Mouse (Mus musculus) ES-Bruce4 (cell line): ENCODE measurements at regions not wholly inside any gene's neighbourhood (a gene's known extent, or its start where the extent isn't known, plus 50 kb on each side); places are given as distances from the start of the nearest gene placed in this dataset.

Source experiments
- H3K27ac ChIP-seq: 2 replicates; pipeline ENCODE4 v1.5.1; 2012; ENCODE audit warnings: low read length, inconsistent platforms; ENCODE audit not compliant: insufficient read depth
- H3K27me3 ChIP-seq: 2 replicates; pipeline ENCODE4 v1.6.1; 2012; ENCODE audit warnings: mild to moderate bottlenecking, low read length, inconsistent platforms; ENCODE audit not compliant: control insufficient read depth, poor library complexity, insufficient read depth, severe bottlenecking
- H3K36me3 ChIP-seq: 2 replicates; pipeline ENCODE4 v1.6.1; 2012; ENCODE audit warnings: inconsistent platforms, mild to moderate bottlenecking, low read length, moderate library complexity; ENCODE audit not compliant: control insufficient read depth, poor library complexity, insufficient read depth, severe bottlenecking
- H3K4me1 ChIP-seq: one replicate; pipeline ENCODE4 v1.8.1; 2011; ENCODE audit warnings: low read length; ENCODE audit not compliant: control insufficient read depth, insufficient read depth
- H3K4me3 ChIP-seq: 2 replicates; pipeline ENCODE4 v1.5.1; 2011; ENCODE audit warnings: low read depth, mild to moderate bottlenecking, low read length
- H3K9ac ChIP-seq: 2 replicates; pipeline ENCODE4 v1.6.1; 2012; ENCODE audit warnings: low read depth, mild to moderate bottlenecking, inconsistent platforms; ENCODE audit not compliant: poor library complexity, severe bottlenecking
- H3K9me3 ChIP-seq: replicated peaks from 2 replicates; pipeline ENCODE4 v1.6.1; 2012; ENCODE audit warnings: mild to moderate bottlenecking, low read length, inconsistent platforms; ENCODE audit not compliant: control insufficient read depth, poor library complexity, insufficient read depth, severe bottlenecking
- CTCF ChIP-seq: IDR thresholded peaks from one replicate; pipeline ENCODE4 v1.8.1; 2011; ENCODE audit warnings: low read depth, low read length
- EP300 ChIP-seq: IDR thresholded peaks from 2 replicates; pipeline ENCODE4 v1.6.1; 2011; ENCODE audit warnings: low read depth, low read length; ENCODE audit not compliant: insufficient read depth
- POLR2A ChIP-seq: IDR thresholded peaks from one replicate; pipeline ENCODE4 v1.8.1; 2011; ENCODE audit warnings: low read length; ENCODE audit not compliant: insufficient read depth

DNA sequence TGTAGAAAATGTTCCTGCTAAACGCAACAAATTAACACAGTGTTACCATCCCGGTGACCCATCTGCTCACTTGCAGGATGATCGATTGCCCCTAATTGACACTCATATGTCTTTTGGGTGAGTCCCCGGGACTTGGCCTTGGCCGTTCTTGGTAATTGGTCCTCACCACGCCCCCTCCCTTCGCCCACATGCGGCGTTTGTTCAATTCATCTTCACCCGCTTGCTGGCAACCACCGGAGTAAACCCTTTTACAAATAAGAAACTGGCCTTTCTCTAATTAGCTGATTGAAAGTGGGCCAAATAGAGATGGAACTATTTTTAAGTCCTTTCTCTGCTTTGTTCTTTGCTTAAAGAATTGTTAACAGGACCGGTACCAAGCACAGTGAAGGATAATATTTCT, 234.7 kb upstream of the Ajap1 start:
- Histone ChIP-seq H3K4me1 (no peaks in the 10 kb centered on the region), H3K27ac (no peak overlapping the region), H3K4me3 (no peak overlapping the region), H3K27me3 (no peaks in the 10 kb centered on the region), H3K9ac (no peak overlapping the region), H3K36me3 (no peaks in the 10 kb centered on the region), H3K9me3 (no peaks in the 10 kb centered on the region)
- no peak for TF ChIP-seq POLR2A
- no peak for TF ChIP-seq EP300
- no peak for TF ChIP-seq CTCF

DNA sequence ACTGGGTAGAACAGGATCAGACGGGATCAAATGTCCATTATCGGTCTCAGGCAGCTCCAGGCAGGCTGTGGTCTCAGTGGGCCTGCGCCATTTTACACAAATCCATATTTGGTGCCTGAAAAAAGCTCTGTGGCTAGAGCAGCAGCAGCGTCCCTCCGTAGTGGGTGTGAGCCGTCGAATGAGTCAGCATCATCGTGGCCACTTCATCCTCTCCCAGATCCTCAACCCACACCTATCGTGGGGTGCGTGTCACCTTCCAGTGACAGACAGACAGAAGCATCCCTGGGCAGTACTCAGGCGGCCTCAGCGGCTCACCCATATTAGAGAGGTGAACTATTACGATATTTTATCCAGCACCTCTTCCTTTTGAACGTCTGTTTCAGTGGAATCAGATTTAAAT, 233.0 kb upstream of the A430005L14Rik start:
- H3K9me3 ChIP-seq, result no peaks in the 10 kb centered on the region
- H3K27ac ChIP-seq, result no peak overlapping the region
- no peaks in the 10 kb centered on the region for H3K36me3 ChIP-seq
- no peak overlapping the region for H3K9ac ChIP-seq
- H3K4me1 ChIP-seq, result no peaks in the 10 kb centered on the region
- no peak overlapping the region for H3K4me3 ChIP-seq
- H3K27me3 ChIP-seq, result no peaks in the 10 kb centered on the region
- TF ChIP-seq EP300, result no peak
- no peak for TF ChIP-seq POLR2A
- no peak for TF ChIP-seq CTCF

DNA sequence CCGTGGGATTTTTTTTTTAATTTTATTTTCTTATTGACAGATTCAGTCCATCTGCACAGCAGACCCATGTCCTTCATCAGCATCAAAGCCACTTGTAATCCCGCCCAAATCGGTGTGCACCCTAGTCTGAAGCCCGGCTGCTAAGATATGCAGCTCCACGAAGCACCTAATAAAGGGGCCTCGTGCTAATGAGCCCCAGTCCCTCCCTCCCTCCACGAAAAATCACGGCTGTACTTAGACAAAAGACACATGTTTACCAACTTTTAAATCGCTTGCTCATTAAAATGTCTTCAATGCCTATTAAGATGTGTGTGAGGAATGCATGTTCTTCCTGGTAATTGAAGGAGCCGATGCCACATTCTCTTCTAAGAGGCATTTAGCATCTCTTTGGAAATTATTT, 229.8 kb upstream of the A430005L14Rik start:
- H3K4me1 ChIP-seq, result no peaks in the 10 kb centered on the region
- no peaks in the 10 kb centered on the region for H3K9me3 ChIP-seq
- TF ChIP-seq CTCF (no peak), POLR2A (no peak), EP300 (no peak)
- H3K27ac ChIP-seq, result no peak overlapping the region
- H3K9ac ChIP-seq, result no peak overlapping the region
- H3K27me3 ChIP-seq, result no peaks in the 10 kb centered on the region
- no peaks in the 10 kb centered on the region for H3K36me3 ChIP-seq
- H3K4me3 ChIP-seq, result no peak overlapping the region

DNA sequence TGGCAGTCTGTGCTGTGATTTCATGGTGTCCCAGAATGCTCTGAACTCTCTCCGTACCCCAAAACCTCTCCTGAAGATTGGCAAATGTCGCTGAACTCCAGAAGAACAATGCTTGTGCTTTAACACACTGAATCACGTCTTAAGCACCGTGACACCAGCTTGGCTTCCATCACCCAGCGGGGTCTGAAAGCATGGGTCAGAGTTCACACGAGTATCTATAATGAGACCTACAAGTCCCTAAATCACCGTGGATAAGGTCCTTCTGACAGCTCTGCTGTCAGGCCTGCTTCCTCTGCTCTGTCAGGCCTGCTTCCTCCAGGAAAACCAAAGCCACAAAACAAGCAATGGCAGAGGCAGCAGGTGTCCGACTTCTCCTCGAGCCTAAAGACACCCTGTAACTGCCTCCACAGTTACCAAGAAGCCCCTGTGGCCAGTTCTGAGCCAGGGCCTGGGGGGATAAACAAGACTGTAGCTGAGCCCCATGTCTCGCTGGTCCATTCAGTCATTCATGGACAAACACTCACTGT, 229.1 kb upstream of the A430005L14Rik start:
- Histone ChIP-seq H3K27ac (no peak overlapping the region), H3K9me3 (0 out of 2 replicates have a peak, but pooled peaks cover 2% of the 10 kb centered on the region), H3K27me3 (no peaks in the 10 kb centered on the region), H3K4me1 (no peaks in the 10 kb centered on the region), H3K36me3 (no peaks in the 10 kb centered on the region), H3K4me3 (no peak overlapping the region), H3K9ac (no peak overlapping the region)
- TF ChIP-seq POLR2A (no peak), EP300 (no peak), CTCF (no peak)

DNA sequence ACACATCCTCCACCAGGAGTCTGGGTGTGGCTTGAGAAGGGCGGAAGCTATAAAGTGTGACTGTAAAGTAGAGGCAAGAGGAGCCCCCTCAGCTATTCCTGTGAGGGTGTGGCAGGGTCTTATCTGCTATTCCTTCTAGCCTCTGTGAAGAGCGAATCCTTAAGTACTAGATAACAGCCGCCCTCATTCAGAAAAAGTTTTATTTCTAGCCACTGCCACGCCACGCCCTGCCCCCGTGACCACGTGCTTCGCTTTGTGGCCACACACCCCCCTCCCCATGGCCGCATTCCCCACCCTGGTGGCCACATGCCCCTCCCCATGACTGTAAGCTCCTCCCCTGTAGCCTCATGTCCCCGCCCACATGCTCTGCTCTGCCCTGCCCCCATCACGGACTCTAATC, 218.9 kb upstream of the A430005L14Rik start:
- peaks cover 7% of the 10 kb centered on the region for H3K9me3 ChIP-seq
- no peaks in the 10 kb centered on the region for H3K36me3 ChIP-seq
- no peak overlapping the region for H3K27ac ChIP-seq
- no peak overlapping the region for H3K9ac ChIP-seq
- TF ChIP-seq EP300 (no peak), POLR2A (no peak), CTCF (no peak)
- H3K27me3 ChIP-seq, result no peaks in the 10 kb centered on the region
- no peak overlapping the region for H3K4me3 ChIP-seq
- no peaks in the 10 kb centered on the region for H3K4me1 ChIP-seq

DNA sequence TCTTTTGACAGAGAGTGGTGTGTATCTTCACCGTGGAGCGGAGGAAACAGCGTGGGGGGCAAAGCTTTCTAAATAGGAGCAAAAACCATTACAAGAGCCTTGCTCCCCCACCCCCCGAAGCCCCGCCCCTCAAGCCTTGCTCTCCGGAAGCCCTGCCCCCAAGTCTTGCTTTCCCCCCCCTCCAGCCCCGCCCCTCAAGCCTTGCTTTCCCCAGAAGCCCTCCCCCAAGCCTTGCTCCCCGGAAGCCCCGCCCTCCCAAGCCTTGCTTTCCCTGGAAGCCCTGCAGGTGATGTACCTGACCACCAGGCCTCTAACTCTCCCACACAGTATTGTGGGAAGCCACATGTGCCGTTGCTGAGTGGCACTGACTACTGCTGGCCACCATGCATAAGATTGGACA, 214.8 kb upstream of the A430005L14Rik start:
- no peak overlapping the region for H3K9ac ChIP-seq
- peaks cover 5% of the 10 kb centered on the region; the same call in 1 of the 2 replicates for H3K9me3 ChIP-seq
- H3K27me3 ChIP-seq, result no peaks in the 10 kb centered on the region

More for the DNA sequence above, 214.8 kb upstream of the A430005L14Rik start:
- no peaks in the 10 kb centered on the region for H3K36me3 ChIP-seq
- TF ChIP-seq CTCF (no peak), POLR2A (no peak), EP300 (no peak)
- no peak overlapping the region for H3K27ac ChIP-seq
- no peaks in the 10 kb centered on the region for H3K4me1 ChIP-seq
- H3K4me3 ChIP-seq, result no peak overlapping the region
